Mouse (Mus musculus): ENCODE measurements around the gene Dock7. TPM values are rescaled to one million over a fixed set of nuclear protein-coding genes. Genes with fewer than 3 reads are reported as not detected.

The Dock7 gene
- polyA plus RNA-seq, 1 experiment from 2014 or later, result 8.1 TPM

GRCm38 (mm10) chr4:99081169-99081568 is 39.5 kb downstream of the Dock7 start:
- Histone ChIP-seq H3K9ac (no peak overlapping the region), H3K27me3 (no peaks in the 10 kb centered on the region), H3K27ac (replicated peaks) (no peak overlapping the region), H3K4me1 (replicated peaks) (no peaks in the 10 kb centered on the region), H3K36me3 (replicated peaks) (peaks cover 6% of the 10 kb centered on the region; the same call in 1 of the 2 replicates), H3K4me2 (no peak overlapping the region), H3K4me3 (replicated peaks) (no peak overlapping the region), H3K9me3 (replicated peaks) (no peaks in the 10 kb centered on the region)
- no peak for ATAC-seq (ENCODE audit: insufficient read depth)
- WGBS (ENCODE audit: insufficient replicate concordance), result 59% methylated on average over 1 of the region's 1 CpGs

GRCm38 (mm10) chr4:99078005-99078404 is 42.7 kb downstream of the Dock7 start:
- no peaks in the 10 kb centered on the region for H3K4me1 ChIP-seq (replicated peaks)
- H3K9ac ChIP-seq, result no peak overlapping the region
- no peak for ATAC-seq (ENCODE audit: insufficient read depth)
- no peaks in the 10 kb centered on the region for H3K27me3 ChIP-seq
- peaks cover 7% of the 10 kb centered on the region; the same call in 1 of the 2 replicates for H3K36me3 ChIP-seq (replicated peaks)
- H3K4me2 ChIP-seq, result no peak overlapping the region
- H3K4me3 ChIP-seq (replicated peaks), result no peak overlapping the region
- H3K9me3 ChIP-seq (replicated peaks), result no peaks in the 10 kb centered on the region
- WGBS (ENCODE audit: insufficient replicate concordance), result 51% methylated on average over 3 of the region's 3 CpGs
- H3K27ac ChIP-seq (replicated peaks), result no peak overlapping the region

DNA sequence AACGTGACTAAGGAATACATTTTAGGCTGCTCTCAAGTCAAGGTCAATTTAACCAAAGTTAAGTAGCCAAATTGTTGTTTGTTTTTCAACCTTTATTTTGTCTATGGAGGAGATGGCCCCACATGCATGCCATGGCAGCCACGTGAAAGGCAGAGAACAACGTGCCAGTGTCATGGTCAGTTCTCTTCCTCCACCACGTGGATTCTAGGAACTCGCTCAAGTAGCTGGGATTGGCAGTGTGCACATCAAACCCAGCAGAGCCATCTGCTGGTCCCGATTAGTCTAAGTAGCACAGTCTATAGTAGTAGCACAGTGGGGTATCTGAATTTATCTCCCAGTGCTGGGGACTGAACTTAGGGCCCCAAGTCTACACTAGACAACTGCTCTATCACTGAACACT is 51.9 kb downstream of the Dock7 start:
- peaks cover 15% of the 10 kb centered on the region for H3K36me3 ChIP-seq (replicated peaks)
- 65% methylated on average over 6 of the region's 6 CpGs for WGBS (ENCODE audit: insufficient replicate concordance)
- no peaks in the 10 kb centered on the region for H3K9me3 ChIP-seq (replicated peaks)
- H3K27ac ChIP-seq (replicated peaks), result no peak overlapping the region
- no peak overlapping the region for H3K4me2 ChIP-seq
- no peaks in the 10 kb centered on the region for H3K4me1 ChIP-seq (replicated peaks)
- no peak overlapping the region for H3K9ac ChIP-seq
- ATAC-seq (ENCODE audit: insufficient read depth), result no peak
- no peaks in the 10 kb centered on the region for H3K27me3 ChIP-seq
- no peak overlapping the region for H3K4me3 ChIP-seq (replicated peaks)

- H3K27me3 ChIP-seq, result no peaks in the 10 kb centered on the region
- no peak overlapping the region for H3K4me3 ChIP-seq (replicated peaks)
- WGBS (ENCODE audit: insufficient replicate concordance), result 62% methylated on average over 5 of the region's 5 CpGs
- H3K4me1 ChIP-seq (replicated peaks), result no peaks in the 10 kb centered on the region
- no peak overlapping the region for H3K27ac ChIP-seq (replicated peaks)
- no peaks in the 10 kb centered on the region for H3K9me3 ChIP-seq (replicated peaks)
- no peak overlapping the region for H3K9ac ChIP-seq
- no peak for ATAC-seq (ENCODE audit: insufficient read depth)
- peaks cover 6% of the 10 kb centered on the region; the same call in 1 of the 2 replicates for H3K36me3 ChIP-seq (replicated peaks)
- H3K4me2 ChIP-seq, result no peak overlapping the region
Measured at GRCm38 (mm10) chr4:99064524-99064923, 56.2 kb downstream of the Dock7 start.

GRCm38 (mm10) chr4:99048581-99048980 is 72.1 kb downstream of the Dock7 start:
- peaks cover 19% of the 10 kb centered on the region for H3K4me1 ChIP-seq (replicated peaks)
- no peak overlapping the region for H3K4me2 ChIP-seq
- no peak for ATAC-seq (ENCODE audit: insufficient read depth)
- 65% methylated on average over 2 of the region's 2 CpGs for WGBS (ENCODE audit: insufficient replicate concordance)
- no peak overlapping the region for H3K4me3 ChIP-seq (replicated peaks)
- no peaks in the 10 kb centered on the region for H3K27me3 ChIP-seq
- H3K9ac ChIP-seq, result no peak overlapping the region
- no peaks in the 10 kb centered on the region for H3K9me3 ChIP-seq (replicated peaks)
- H3K27ac ChIP-seq (replicated peaks), result no peak overlapping the region
- H3K36me3 ChIP-seq (replicated peaks), result no peaks in the 10 kb centered on the region

DNA sequence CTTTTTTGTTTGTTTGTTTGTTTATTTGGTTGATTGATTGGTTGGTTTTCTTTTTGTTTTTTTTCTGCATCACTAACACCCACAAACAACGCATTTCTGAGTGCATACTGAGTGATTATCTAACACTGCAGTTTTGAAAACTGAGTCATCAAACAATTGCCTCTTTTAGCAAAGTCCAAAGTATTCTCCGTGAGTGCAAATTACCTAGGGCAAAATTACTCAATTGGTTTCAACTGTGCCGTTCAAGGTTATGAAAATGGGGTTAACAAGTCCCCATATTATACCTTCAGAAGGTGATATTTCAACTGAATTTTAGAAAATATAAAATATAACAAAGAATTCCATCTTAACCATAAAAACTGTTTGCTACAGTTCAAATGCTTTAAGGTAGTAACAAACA is 74.2 kb downstream of the Dock7 start:
- WGBS (ENCODE audit: insufficient replicate concordance), result 61% methylated on average over 3 of the region's 3 CpGs
- Histone ChIP-seq H3K4me3 (replicated peaks) (no peak overlapping the region), H3K27ac (replicated peaks) (no peak overlapping the region), H3K9ac (no peak overlapping the region), H3K4me2 (no peak overlapping the region), H3K36me3 (replicated peaks) (peaks cover 14% of the 10 kb centered on the region), H3K9me3 (replicated peaks) (no peaks in the 10 kb centered on the region), H3K27me3 (no peaks in the 10 kb centered on the region), H3K4me1 (replicated peaks) (peaks cover 19% of the 10 kb centered on the region)
- ATAC-seq (ENCODE audit: insufficient read depth), result no peak

DNA sequence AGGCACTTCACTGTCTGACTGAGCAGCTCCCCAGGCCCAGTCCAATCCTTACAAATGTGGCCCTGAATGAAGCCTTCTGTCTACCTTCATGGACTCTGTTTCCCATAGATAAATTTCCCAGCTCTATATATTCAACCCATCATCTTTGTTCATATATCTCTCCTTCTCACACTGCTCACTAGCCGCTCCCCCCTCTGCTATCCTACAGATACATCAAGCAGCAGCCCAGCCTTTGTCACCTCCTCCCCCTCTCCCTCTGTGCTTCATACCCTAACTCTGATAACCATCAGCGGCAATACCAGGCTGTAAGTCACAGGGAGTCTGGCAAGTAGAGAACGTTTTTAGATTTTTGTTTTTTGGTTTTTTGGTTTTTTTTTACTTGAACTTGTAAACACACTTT is 75.9 kb downstream of the Dock7 start:
- Histone ChIP-seq H3K27me3 (no peaks in the 10 kb centered on the region), H3K4me2 (no peak overlapping the region), H3K27ac (replicated peaks) (peak overlapping the region; percentile 53; the same call in 1 of the 2 replicates), H3K9ac (no peak overlapping the region), H3K9me3 (replicated peaks) (no peaks in the 10 kb centered on the region), H3K4me3 (replicated peaks) (no peak overlapping the region), H3K4me1 (replicated peaks) (peaks cover 19% of the 10 kb centered on the region), H3K36me3 (replicated peaks) (peaks cover 14% of the 10 kb centered on the region)
- ATAC-seq (ENCODE audit: insufficient read depth), result peak; percentile 93
- WGBS (ENCODE audit: insufficient replicate concordance), result 15% methylated on average over 3 of the region's 3 CpGs

GRCm38 (mm10) chr4:99032921-99033320 is 87.8 kb downstream of the Dock7 start:
- no peak for ATAC-seq (ENCODE audit: insufficient read depth)
- peak overlapping the region; percentile 14; the same call in 1 of the 2 replicates for H3K4me2 ChIP-seq
- WGBS (ENCODE audit: insufficient replicate concordance), result 19% methylated on average over 4 of the region's 4 CpGs
- H3K27ac ChIP-seq (replicated peaks), result no peak overlapping the region
- no peak overlapping the region for H3K9ac ChIP-seq
- H3K9me3 ChIP-seq (replicated peaks), result no peaks in the 10 kb centered on the region
- H3K4me3 ChIP-seq (replicated peaks), result 0 out of 2 replicates have a peak overlapping the region, but pooled peaks have one; percentile 4
- H3K27me3 ChIP-seq, result no peaks in the 10 kb centered on the region
- H3K36me3 ChIP-seq (replicated peaks), result no peaks in the 10 kb centered on the region; the same call in 1 of the 2 replicates
- H3K4me1 ChIP-seq (replicated peaks), result no peaks in the 10 kb centered on the region

DNA sequence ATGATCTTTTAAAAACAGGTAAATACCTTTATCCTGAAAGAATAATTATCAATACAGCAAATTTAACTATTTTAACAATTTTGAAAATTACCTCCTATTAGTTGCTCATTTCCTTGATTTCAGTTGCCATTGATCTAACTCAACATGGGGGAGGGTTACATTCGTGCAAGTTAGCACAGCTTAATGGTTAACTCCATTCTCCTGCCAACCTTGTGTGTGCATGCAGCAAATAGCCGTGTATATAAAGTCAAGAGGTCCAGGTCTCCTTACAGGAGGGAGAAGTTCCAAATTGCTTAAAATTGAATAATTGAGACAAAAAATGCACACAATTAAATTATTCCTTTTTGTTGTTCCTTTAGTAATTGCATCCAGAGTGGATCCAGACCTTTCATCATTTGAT is 90.0 kb downstream of the Dock7 start, which contains the start of gene Angptl3:
Gene Angptl3 (plus strand): TSS at position 269 of the 400 bp plus-strand sequence.
- 59% methylated on average over 2 of the region's 2 CpGs for WGBS (ENCODE audit: insufficient replicate concordance)
- Histone ChIP-seq H3K9ac (0 out of 2 replicates have a peak within 1 kb of the TSS, but pooled peaks have one; percentile 12), H3K27ac (replicated peaks) (no peak within 1 kb of the TSS), H3K4me1 (replicated peaks) (no peaks in the 10 kb centered on the region), H3K9me3 (replicated peaks) (no peaks in the 10 kb centered on the region), H3K4me2 (no peak within 1 kb of the TSS), H3K27me3 (no peaks in the 10 kb centered on the region), H3K36me3 (replicated peaks) (no peaks in the 10 kb centered on the region), H3K4me3 (replicated peaks) (peak within 1 kb of the TSS; percentile 33)
- ATAC-seq (ENCODE audit: insufficient read depth), result 0 out of 2 replicates have a peak, but pooled peaks have one; percentile 62

DNA sequence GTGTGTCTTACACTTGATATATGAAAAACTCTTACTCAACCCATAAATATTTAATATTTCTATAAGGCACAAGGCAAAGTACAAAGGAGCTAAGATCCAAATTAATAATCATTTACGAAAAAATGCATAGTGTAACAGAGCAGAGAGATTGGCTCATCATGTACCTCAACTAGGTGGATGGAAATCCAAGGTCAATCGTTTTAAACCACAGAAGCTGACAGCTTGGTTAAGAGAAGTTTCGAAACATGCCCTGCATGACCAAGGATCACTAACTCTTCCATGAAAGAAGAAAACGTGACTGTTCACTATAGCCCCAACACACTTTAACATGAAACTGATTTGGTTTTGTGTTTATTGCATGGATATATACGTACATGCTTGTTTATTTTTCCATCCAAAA is 92.3 kb downstream of the Dock7 start:
- 59% methylated on average over 5 of the region's 5 CpGs for WGBS (ENCODE audit: insufficient replicate concordance)

DNA sequence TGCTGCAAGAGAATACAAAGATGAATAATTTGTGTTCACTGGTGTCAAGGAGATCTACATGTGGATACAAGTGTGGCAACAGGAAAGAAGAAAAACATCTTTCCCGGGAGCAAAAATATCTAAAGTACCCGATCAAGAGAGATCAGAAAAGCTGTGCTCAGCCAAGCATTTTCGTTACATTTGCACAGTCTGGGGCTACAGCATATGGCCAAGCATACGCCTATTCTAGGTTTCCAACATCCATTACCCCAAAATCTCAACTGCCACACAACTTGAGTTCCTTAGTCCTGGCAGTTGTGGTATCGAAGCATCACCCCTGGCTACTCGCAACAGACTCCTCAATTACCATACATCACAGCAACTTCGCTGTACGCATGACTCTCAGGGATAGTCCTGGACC is 98.5 kb downstream of the Dock7 start:
- ATAC-seq (ENCODE audit: insufficient read depth), result no peak
- Histone ChIP-seq H3K9ac (no peak overlapping the region), H3K27ac (replicated peaks) (no peak overlapping the region), H3K4me1 (replicated peaks) (no peaks in the 10 kb centered on the region), H3K27me3 (no peaks in the 10 kb centered on the region), H3K36me3 (replicated peaks) (0 out of 2 replicates have a peak, but pooled peaks cover 4% of the 10 kb centered on the region), H3K4me2 (no peak overlapping the region), H3K4me3 (replicated peaks) (no peak overlapping the region), H3K9me3 (replicated peaks) (no peaks in the 10 kb centered on the region)
- 81% methylated on average over 8 of the region's 8 CpGs for WGBS (ENCODE audit: insufficient replicate concordance)

More for the DNA sequence above, 92.3 kb downstream of the Dock7 start:
- Histone ChIP-seq H3K4me2 (no peak overlapping the region), H3K27ac (replicated peaks) (no peak overlapping the region), H3K9me3 (replicated peaks) (no peaks in the 10 kb centered on the region), H3K36me3 (replicated peaks) (no peaks in the 10 kb centered on the region), H3K4me3 (replicated peaks) (no peak overlapping the region), H3K27me3 (no peaks in the 10 kb centered on the region), H3K9ac (no peak overlapping the region), H3K4me1 (replicated peaks) (no peaks in the 10 kb centered on the region)
- ATAC-seq (ENCODE audit: insufficient read depth), result no peak

DNA sequence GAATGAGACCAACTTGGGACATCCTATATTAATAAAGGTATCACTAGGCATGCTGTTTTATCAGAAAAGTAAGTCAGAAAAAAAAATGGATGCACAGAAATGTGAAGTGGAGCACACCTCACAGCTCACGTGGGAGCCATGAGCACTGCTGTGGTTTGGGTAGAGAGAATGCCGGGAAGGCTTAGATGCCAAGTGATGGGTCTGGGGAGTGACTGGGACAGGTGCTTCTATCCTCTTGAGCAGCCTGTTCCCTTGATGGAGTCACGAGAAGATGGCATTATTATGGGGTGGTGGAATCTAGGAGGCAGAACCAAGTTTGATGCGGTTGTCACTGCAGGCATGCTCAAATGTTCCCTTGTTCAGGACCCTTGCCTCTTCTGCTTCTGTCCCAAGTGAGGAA is 109.7 kb downstream of the Dock7 start:
- H3K27me3 ChIP-seq, result no peaks in the 10 kb centered on the region
- no peaks in the 10 kb centered on the region for H3K4me1 ChIP-seq (replicated peaks)
- no peaks in the 10 kb centered on the region for H3K9me3 ChIP-seq (replicated peaks)
- H3K4me3 ChIP-seq (replicated peaks), result no peak overlapping the region
- WGBS (ENCODE audit: insufficient replicate concordance), result 76% methylated on average over 4 of the region's 4 CpGs
- no peak overlapping the region for H3K27ac ChIP-seq (replicated peaks)
- 0 out of 2 replicates have a peak, but pooled peaks cover 4% of the 10 kb centered on the region for H3K36me3 ChIP-seq (replicated peaks)
- no peak overlapping the region for H3K9ac ChIP-seq
- no peak for ATAC-seq (ENCODE audit: insufficient read depth)
- no peak overlapping the region for H3K4me2 ChIP-seq
